Mouse (Mus musculus) liver, embryonic 11.5 days (tissue): ENCODE results near the gene Tcl1. TPM values are rescaled to one million over a fixed set of nuclear protein-coding genes. Genes with fewer than 3 reads are reported as not detected.

Source experiments
- ATAC-seq: fragments of 200-750 bp; cut with Nextera tagmentation; replicated peaks from 2 replicates; pipeline ENCODE4 v1.8.0; 2017; ENCODE audit warnings: moderate number of reproducible peaks, mild to moderate bottlenecking, moderate TSS enrichment, moderate library complexity; ENCODE audit not compliant: low FRiP score
- DNase-seq: peaks from one replicate; pipeline ENCODE4 v3.0.0-alpha.2; 2017; ENCODE audit warnings: low spot score
- H3K27ac ChIP-seq: fragments of 300-500 bp; sonication (generic); 2 replicates; pipeline ENCODE4 v1.5.1; 2014; ENCODE audit warnings: mild to moderate bottlenecking, low read depth, low read length, control low read depth
- H3K27me3 ChIP-seq: fragments of 300-500 bp; sonication (generic); replicated peaks from 2 replicates; pipeline ENCODE4 v1.6.1; 2014; ENCODE audit warnings: low read length, mixed read lengths; ENCODE audit not compliant: control insufficient read depth, insufficient read depth
- H3K36me3 ChIP-seq: fragments of 300-500 bp; sonication (generic); 2 replicates; pipeline ENCODE4 v1.6.1; 2014; ENCODE audit warnings: mild to moderate bottlenecking, low read length, moderate library complexity, mixed read lengths; ENCODE audit not compliant: control insufficient read depth, insufficient read depth
- H3K4me1 ChIP-seq: fragments of 300-500 bp; sonication (generic); replicated peaks from 2 replicates; pipeline ENCODE4 v1.6.1; 2014; ENCODE audit warnings: low read length, mixed read lengths; ENCODE audit not compliant: control insufficient read depth, insufficient read depth
- H3K4me2 ChIP-seq: fragments of 300-500 bp; sonication (generic); 2 replicates; pipeline ENCODE4 v1.6.1; 2014; ENCODE audit warnings: mild to moderate bottlenecking, control low read depth, moderate library complexity
- H3K4me3 ChIP-seq: fragments of 300-500 bp; sonication (generic); 2 replicates; pipeline ENCODE4 v1.5.1; 2014; ENCODE audit warnings: low read depth, low read length, control low read depth
- H3K9ac ChIP-seq: fragments of 300-500 bp; sonication (generic); 2 replicates; pipeline ENCODE4 v1.6.1; 2014; ENCODE audit warnings: low read depth, low read length, control low read depth
- H3K9me3 ChIP-seq: fragments of 300-500 bp; sonication (generic); 2 replicates; pipeline ENCODE4 v1.6.1; 2016; ENCODE audit warnings: low read length, inconsistent platforms, mixed read lengths; ENCODE audit not compliant: control insufficient read depth
- WGBS: fragments of 180-500 bp; shearing (Covaris S2); extraction: QIAGEN DNeasy Blood & Tissue Kit; methylation state at CpG from one replicate; pipeline ENCODE4 v1.1.7; 2014; 5-methylcytosine and 5-hydroxymethylcytosine counted together
- polyA plus RNA-seq: library from polyadenylated mRNA; unstranded; fragments of >200 nt; fragmentation: Nextera tagmentation; extraction: Ambion mirVana; gene quantifications from 2 replicates; pipeline ENCODE4 v1.2.1, GENCODE M21; 2014

Gene Tcl1
- polyA plus RNA-seq: not detected in 2 replicates

DNA sequence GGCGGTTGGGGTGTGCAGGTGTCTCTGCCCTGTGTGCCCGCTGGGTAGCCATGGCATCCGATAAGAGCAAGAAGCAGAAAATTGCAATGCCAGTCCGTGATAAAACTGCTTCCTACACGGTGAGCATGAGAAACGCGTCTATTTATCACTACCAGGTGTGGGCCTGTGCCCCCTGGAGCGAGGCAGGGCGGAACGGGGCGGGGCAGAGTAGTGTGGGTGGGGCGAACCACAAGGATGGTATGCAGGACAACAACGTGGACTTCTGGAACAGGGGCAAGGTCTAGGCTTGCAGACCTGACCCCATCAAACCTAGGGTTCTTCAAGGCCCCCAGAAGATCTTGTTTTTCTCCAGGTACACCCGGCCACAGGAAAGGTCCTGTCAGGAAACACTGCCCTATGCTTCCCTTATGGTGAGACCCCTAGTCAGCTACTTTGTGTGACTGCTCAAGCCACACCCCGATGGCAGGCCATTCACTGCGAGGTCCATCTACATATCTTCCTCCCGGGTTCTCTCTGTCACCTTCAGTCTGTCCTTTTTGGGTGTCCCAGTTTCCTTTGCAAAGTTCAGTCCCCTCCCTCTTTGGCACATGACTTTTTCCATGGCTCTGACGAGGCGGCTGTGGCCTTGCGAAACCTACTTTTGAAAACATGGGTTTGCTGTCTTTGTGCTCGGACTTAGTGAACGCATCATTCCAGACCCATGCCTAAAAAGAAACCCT lies at the start of gene Tcl1:
TSS of gene Tcl1 (minus strand) at position 193 of the 719 bp plus-strand sequence.
- DNase-seq (no peak), ATAC-seq (no peak)
- WGBS: 79% methylated on average over 22 of the region's 22 CpGs
- Histone ChIP-seq H3K36me3 (no peaks in the 10 kb centered on the region), H3K4me3 (no peak within 1 kb of the TSS), H3K9ac (no peak within 1 kb of the TSS), H3K4me1 (no peaks in the 10 kb centered on the region), H3K27me3 (no peaks in the 10 kb centered on the region), H3K9me3 (no peaks in the 10 kb centered on the region), H3K27ac (no peak within 1 kb of the TSS), H3K4me2 (no peak within 1 kb of the TSS)

GRCm38 (mm10) chr12:105271016-105271965 lies 48.7 kb upstream of the Tcl1 start:
- Histone ChIP-seq H3K9ac (no peak overlapping the region), H3K36me3 (no peaks in the 10 kb centered on the region), H3K4me2 (no peak overlapping the region), H3K27ac (no peak overlapping the region), H3K27me3 (no peaks in the 10 kb centered on the region), H3K4me3 (no peak overlapping the region), H3K4me1 (no peaks in the 10 kb centered on the region), H3K9me3 (no peaks in the 10 kb centered on the region)
- WGBS: 57% methylated on average over 17 of the region's 17 CpGs
- ATAC-seq: no peak
- DNase-seq: no peak

DNA sequence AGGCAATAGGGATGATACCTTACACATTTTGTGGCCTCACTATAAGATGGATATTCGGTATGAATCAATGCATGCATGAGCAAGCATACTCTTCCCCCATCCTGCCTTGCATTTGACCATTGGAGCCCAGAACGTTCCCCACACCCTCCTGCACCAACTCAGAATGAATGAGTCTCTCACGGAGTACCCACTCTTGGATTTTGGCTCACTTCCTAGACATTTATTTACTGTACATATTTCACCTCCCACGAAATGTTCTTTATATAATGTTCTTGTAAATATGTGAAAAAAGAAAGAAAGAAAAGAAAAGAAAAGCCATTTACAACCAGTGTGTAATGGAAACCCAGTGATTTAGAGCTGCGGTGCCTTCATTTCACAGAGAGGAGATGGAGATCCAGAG lies 44.5 kb upstream of the Tcl1 start:
- H3K36me3 ChIP-seq: no peaks in the 10 kb centered on the region
- no peaks in the 10 kb centered on the region for H3K27me3 ChIP-seq
- ATAC-seq (no peak), DNase-seq (no peak)
- H3K4me1 ChIP-seq: no peaks in the 10 kb centered on the region
- H3K4me2 ChIP-seq: no peak overlapping the region
- no peaks in the 10 kb centered on the region for H3K9me3 ChIP-seq
- no peak overlapping the region for H3K9ac ChIP-seq
- no peak overlapping the region for H3K27ac ChIP-seq
- H3K4me3 ChIP-seq: no peak overlapping the region
- 71% methylated on average over 5 of the region's 5 CpGs for WGBS

DNA sequence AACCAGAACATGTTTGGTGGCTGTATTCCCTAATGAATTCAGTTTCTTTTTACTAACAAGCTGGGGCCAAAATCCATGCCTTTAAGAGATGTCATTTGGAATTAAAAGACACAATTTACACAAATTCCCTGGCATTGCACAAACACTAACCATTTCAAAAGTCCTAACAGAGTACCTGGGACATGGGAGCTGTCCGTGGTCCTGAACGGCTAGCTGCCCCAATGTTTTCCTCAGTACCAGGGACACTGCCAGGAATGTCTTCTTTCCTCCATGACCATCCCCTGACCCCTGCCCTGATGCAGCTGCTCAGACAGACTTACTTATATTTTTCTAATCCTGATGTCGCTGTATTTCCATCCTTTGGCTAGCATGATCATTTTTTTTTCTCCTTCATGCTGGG lies 43.5 kb upstream of the Tcl1 start:
- Histone ChIP-seq H3K27me3 (no peaks in the 10 kb centered on the region), H3K4me1 (no peaks in the 10 kb centered on the region), H3K4me2 (no peak overlapping the region), H3K36me3 (no peaks in the 10 kb centered on the region), H3K9ac (no peak overlapping the region), H3K27ac (no peak overlapping the region), H3K4me3 (no peak overlapping the region), H3K9me3 (no peaks in the 10 kb centered on the region)
- DNase-seq: no peak
- ATAC-seq: no peak
- WGBS: 8% methylated on average over 3 of the region's 3 CpGs

DNA sequence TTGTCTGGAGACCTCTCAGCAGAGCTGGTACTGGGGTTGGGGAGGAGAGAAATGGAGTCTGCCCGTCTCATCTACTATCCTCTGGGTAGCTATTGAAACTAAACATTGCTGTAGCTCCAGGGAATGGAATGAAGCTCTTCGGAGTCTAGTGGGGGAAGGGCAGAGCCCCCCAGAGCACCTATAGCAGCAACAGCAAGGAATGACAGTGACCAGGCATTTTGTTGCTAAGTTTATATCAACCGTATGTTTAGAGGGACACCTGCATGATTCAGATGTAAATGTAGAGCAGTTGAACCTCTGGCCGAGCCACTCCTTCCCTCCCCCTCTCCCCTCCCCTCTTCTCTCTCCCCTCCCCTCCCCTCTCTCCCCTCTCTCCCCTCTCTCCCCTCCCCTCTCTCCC lies 36.6 kb upstream of the Tcl1 start:
- ATAC-seq (no peak), DNase-seq (no peak)
- H3K4me1 ChIP-seq: no peaks in the 10 kb centered on the region
- H3K9me3 ChIP-seq: no peaks in the 10 kb centered on the region
- no peak overlapping the region for H3K4me2 ChIP-seq
- 36% methylated on average over 4 of the region's 4 CpGs for WGBS
- no peak overlapping the region for H3K9ac ChIP-seq
- H3K36me3 ChIP-seq: no peaks in the 10 kb centered on the region
- no peak overlapping the region for H3K27ac ChIP-seq
- H3K4me3 ChIP-seq: no peak overlapping the region
- H3K27me3 ChIP-seq: no peaks in the 10 kb centered on the region

GRCm38 (mm10) chr12:105258787-105259186 lies 36.2 kb upstream of the Tcl1 start:
- Histone ChIP-seq H3K9me3 (no peaks in the 10 kb centered on the region), H3K27me3 (no peaks in the 10 kb centered on the region), H3K4me3 (no peak overlapping the region), H3K27ac (no peak overlapping the region), H3K9ac (no peak overlapping the region), H3K4me2 (no peak overlapping the region), H3K36me3 (no peaks in the 10 kb centered on the region), H3K4me1 (no peaks in the 10 kb centered on the region)
- DNase-seq: no peak
- ATAC-seq: no peak
- 5% methylated on average over 9 of the region's 9 CpGs for WGBS

GRCm38 (mm10) chr12:105253796-105254195 lies 31.2 kb upstream of the Tcl1 start:
- Histone ChIP-seq H3K27ac (no peak overlapping the region), H3K9ac (no peak overlapping the region), H3K4me3 (no peak overlapping the region), H3K4me1 (no peaks in the 10 kb centered on the region), H3K36me3 (no peaks in the 10 kb centered on the region), H3K27me3 (no peaks in the 10 kb centered on the region), H3K9me3 (no peaks in the 10 kb centered on the region), H3K4me2 (no peak overlapping the region)
- no peak for DNase-seq
- 78% methylated on average over 3 of the region's 3 CpGs for WGBS
- no peak for ATAC-seq

GRCm38 (mm10) chr12:105248763-105249233 lies 26.2 kb upstream of the Tcl1 start:
- Histone ChIP-seq H3K4me1 (no peaks in the 10 kb centered on the region), H3K27ac (no peak overlapping the region), H3K9ac (no peak overlapping the region), H3K36me3 (no peaks in the 10 kb centered on the region), H3K4me3 (no peak overlapping the region), H3K4me2 (peak overlapping the region; percentile 26; the same call in 1 of the 2 replicates), H3K9me3 (no peaks in the 10 kb centered on the region), H3K27me3 (no peaks in the 10 kb centered on the region)
- 11% methylated on average over 9 of the region's 9 CpGs for WGBS
- ATAC-seq (no peak), DNase-seq (no peak)
